Mouse (Mus musculus) stomach, postnatal 0 days (tissue): ENCODE results near the gene Chrdl2. TPM values are rescaled to one million over a fixed set of nuclear protein-coding genes. Genes with fewer than 3 reads are reported as not detected.

Source experiments
- ATAC-seq: fragments of 200-750 bp; cut with Nextera tagmentation; 2 replicates; pipeline ENCODE4 v1.8.0; 2017; ENCODE audit not compliant: low FRiP score, low TSS enrichment
- DNase-seq: peaks from one replicate; pipeline ENCODE4 v3.0.0-alpha.2; 2016; ENCODE audit warnings: low spot score
- H3K27ac ChIP-seq: fragments of 300-500 bp; sonication (generic); replicated peaks from 2 replicates; pipeline ENCODE4 v1.5.1; 2014; ENCODE audit warnings: mild to moderate bottlenecking, control low read depth
- H3K27me3 ChIP-seq: fragments of 300-500 bp; sonication (generic); 2 replicates; pipeline ENCODE4 v1.6.1; 2014; ENCODE audit warnings: low read length; ENCODE audit not compliant: control insufficient read depth, insufficient read depth
- H3K36me3 ChIP-seq: fragments of 300-500 bp; sonication (generic); 2 replicates; pipeline ENCODE4 v1.6.1; 2014; ENCODE audit warnings: low read length, mixed read lengths; ENCODE audit not compliant: control insufficient read depth, insufficient read depth
- H3K4me1 ChIP-seq: fragments of 300-500 bp; sonication (generic); replicated peaks from 2 replicates; pipeline ENCODE4 v1.6.1; 2014; ENCODE audit warnings: antibody characterized with exemption; ENCODE audit not compliant: control insufficient read depth, insufficient read depth
- H3K4me2 ChIP-seq: fragments of 300-500 bp; sonication (generic); replicated peaks from 2 replicates; pipeline ENCODE4 v1.6.1; 2014; ENCODE audit warnings: low read depth, mild to moderate bottlenecking, control low read depth, moderate library complexity
- H3K4me3 ChIP-seq: fragments of 300-500 bp; sonication (generic); 2 replicates; pipeline ENCODE4 v1.5.1; 2014; ENCODE audit warnings: low read depth, low read length, control low read depth
- H3K9ac ChIP-seq: fragments of 300-500 bp; sonication (generic); 2 replicates; pipeline ENCODE4 v1.6.1; 2014; ENCODE audit warnings: mild to moderate bottlenecking, low read length, control low read depth, mixed read lengths
- H3K9me3 ChIP-seq: fragments of 300-500 bp; sonication (generic); 2 replicates; pipeline ENCODE4 v1.6.1; 2016; ENCODE audit warnings: low read length; ENCODE audit not compliant: control insufficient read depth
- CTCF ChIP-seq: IDR thresholded peaks from 2 replicates; pipeline ENCODE4 v1.5.1; 2016; ENCODE audit warnings: antibody characterized with exemption, low read depth, mild to moderate bottlenecking, moderate library complexity
- EP300 ChIP-seq: optimal IDR thresholded peaks from 2 replicates; pipeline ENCODE3; 2016; ENCODE audit warnings: antibody characterized with exemption
- WGBS: fragments of 180-500 bp; shearing (Covaris S2); extraction: QIAGEN DNeasy Blood & Tissue Kit; methylation state at CpG from one replicate; pipeline ENCODE4 v1.1.7; 2014; 5-methylcytosine and 5-hydroxymethylcytosine counted together
- polyA plus RNA-seq: library from polyadenylated mRNA; unstranded; fragments of >200 nt; fragmentation: Nextera tagmentation; extraction: Ambion mirVana; gene quantifications from 2 replicates; pipeline ENCODE4 v1.2.1, GENCODE M21; 2015

Gene Chrdl2
- polyA plus RNA-seq, 1 experiment from 2014 or later, result 2.0 TPM

GRCm38 (mm10) chr7:100034815-100035463, 29.0 kb downstream of the Chrdl2 start:
- Histone ChIP-seq H3K4me3 (no peak overlapping the region), H3K9ac (no peak overlapping the region), H3K36me3 (no peaks in the 10 kb centered on the region), H3K4me2 (no peak overlapping the region), H3K4me1 (no peaks in the 10 kb centered on the region), H3K9me3 (no peaks in the 10 kb centered on the region), H3K27me3 (no peaks in the 10 kb centered on the region), H3K27ac (no peak overlapping the region)
- no peak for DNase-seq
- 61% methylated on average over 11 of the region's 11 CpGs for WGBS
- ATAC-seq, result no peak; the same call in 1 of the 2 replicates
- TF ChIP-seq EP300 (no peak), CTCF (no peak)

GRCm38 (mm10) chr7:100036050-100036449, 30.1 kb downstream of the Chrdl2 start:
- DNase-seq, result no peak
- H3K27ac ChIP-seq, result no peak overlapping the region

GRCm38 (mm10) chr7:100036495-100036894, 30.5 kb downstream of the Chrdl2 start:
- DNase-seq, result no peak
- 48% methylated on average over 3 of the region's 3 CpGs for WGBS
- Histone ChIP-seq H3K9ac (no peak overlapping the region), H3K36me3 (no peaks in the 10 kb centered on the region), H3K4me2 (no peak overlapping the region), H3K4me1 (no peaks in the 10 kb centered on the region), H3K27me3 (no peaks in the 10 kb centered on the region), H3K9me3 (no peaks in the 10 kb centered on the region), H3K27ac (no peak overlapping the region), H3K4me3 (no peak overlapping the region)
- no peak for TF ChIP-seq EP300
- TF ChIP-seq CTCF, result no peak
- ATAC-seq, result no peak

More at GRCm38 (mm10) chr7:100036050-100036449, 30.1 kb downstream of the Chrdl2 start:
- 61% methylated on average over 7 of the region's 7 CpGs for WGBS
- no peaks in the 10 kb centered on the region for H3K36me3 ChIP-seq
- H3K9me3 ChIP-seq, result no peaks in the 10 kb centered on the region
- H3K4me2 ChIP-seq, result no peak overlapping the region
- ATAC-seq, result no peak
- TF ChIP-seq CTCF (no peak), EP300 (no peak)
- no peaks in the 10 kb centered on the region for H3K4me1 ChIP-seq
- H3K4me3 ChIP-seq, result no peak overlapping the region
- no peaks in the 10 kb centered on the region for H3K27me3 ChIP-seq
- no peak overlapping the region for H3K9ac ChIP-seq

- no peak overlapping the region for H3K4me3 ChIP-seq
- H3K9me3 ChIP-seq, result no peaks in the 10 kb centered on the region
- H3K36me3 ChIP-seq, result no peaks in the 10 kb centered on the region
- no peaks in the 10 kb centered on the region for H3K4me1 ChIP-seq
- H3K9ac ChIP-seq, result no peak overlapping the region
- no peak overlapping the region for H3K27ac ChIP-seq
- H3K27me3 ChIP-seq, result no peaks in the 10 kb centered on the region
- H3K4me2 ChIP-seq, result no peak overlapping the region
- DNase-seq, result no peak
- TF ChIP-seq EP300 (no peak), CTCF (no peak)
- WGBS, result 25% methylated on average over 31 of the region's 31 CpGs
- no peak for ATAC-seq
Observed at GRCm38 (mm10) chr7:100042120-100042519, 36.1 kb downstream of the Chrdl2 start.

GRCm38 (mm10) chr7:100043096-100043495, 37.1 kb downstream of the Chrdl2 start:
- DNase-seq, result no peak
- Histone ChIP-seq H3K36me3 (no peaks in the 10 kb centered on the region), H3K9ac (no peak overlapping the region), H3K4me2 (no peak overlapping the region), H3K27ac (no peak overlapping the region), H3K4me1 (no peaks in the 10 kb centered on the region), H3K9me3 (no peaks in the 10 kb centered on the region), H3K4me3 (no peak overlapping the region), H3K27me3 (no peaks in the 10 kb centered on the region)
- TF ChIP-seq EP300, result no peak
- no peak for TF ChIP-seq CTCF
- WGBS, result 90% methylated on average over 5 of the region's 5 CpGs
- no peak for ATAC-seq

- no peak overlapping the region for H3K9ac ChIP-seq
- H3K4me1 ChIP-seq, result no peaks in the 10 kb centered on the region
- TF ChIP-seq CTCF, result no peak
- TF ChIP-seq EP300, result no peak
- ATAC-seq (no peak), DNase-seq (no peak)
- no peak overlapping the region for H3K4me3 ChIP-seq
- H3K27ac ChIP-seq, result no peak overlapping the region
- H3K27me3 ChIP-seq, result no peaks in the 10 kb centered on the region
- WGBS, result 21% methylated on average over 4 of the region's 4 CpGs
- no peaks in the 10 kb centered on the region for H3K36me3 ChIP-seq
- no peaks in the 10 kb centered on the region for H3K9me3 ChIP-seq
- H3K4me2 ChIP-seq, result no peak overlapping the region
Observed at GRCm38 (mm10) chr7:100043605-100044031, 37.6 kb downstream of the Chrdl2 start.
